Mouse (Mus musculus) limb, embryonic 13.5 days (tissue): ENCODE measurements around the gene Agmat. TPM values are rescaled to one million over a fixed set of nuclear protein-coding genes. Genes with fewer than 3 reads are reported as not detected.
"Not testable (repeated sequence)": the region's sequence is repeated elsewhere in the genome, so short reads cannot be mapped to it uniquely, and the experiment has no call there.

ENCODE experiments used
- ATAC-seq: fragments of 200-750 bp; cut with Nextera tagmentation; 2 replicates; pipeline ENCODE4 v1.8.0; 2017; ENCODE audit warnings: low read depth, moderate number of reproducible peaks, moderate TSS enrichment; ENCODE audit not compliant: low FRiP score
- H3K27ac ChIP-seq: fragments of 300-500 bp; sonication (generic); 2 replicates; pipeline ENCODE4 v1.5.1; 2015; ENCODE audit warnings: inconsistent platforms, mild to moderate bottlenecking, moderate library complexity
- H3K27me3 ChIP-seq: fragments of 300-500 bp; sonication (generic); 2 replicates; pipeline ENCODE4 v1.6.1; 2015; ENCODE audit warnings: mild to moderate bottlenecking, inconsistent platforms
- H3K36me3 ChIP-seq: fragments of 300-500 bp; sonication (generic); 2 replicates; pipeline ENCODE4 v1.6.1; 2015; ENCODE audit warnings: inconsistent platforms, mild to moderate bottlenecking, moderate library complexity
- H3K4me1 ChIP-seq: fragments of 300-500 bp; sonication (generic); 2 replicates; pipeline ENCODE4 v1.6.1; 2015; ENCODE audit warnings: inconsistent platforms
- H3K4me2 ChIP-seq: fragments of 300-500 bp; sonication (generic); replicated peaks from 2 replicates; pipeline ENCODE4 v1.6.1; 2015; ENCODE audit warnings: inconsistent platforms, mild to moderate bottlenecking, moderate library complexity
- H3K4me3 ChIP-seq: fragments of 300-500 bp; sonication (generic); 2 replicates; pipeline ENCODE4 v1.5.1; 2015; ENCODE audit warnings: moderate library complexity, mild to moderate bottlenecking, inconsistent platforms
- H3K9ac ChIP-seq: fragments of 300-500 bp; sonication (generic); 2 replicates; pipeline ENCODE4 v1.6.1; 2015; ENCODE audit warnings: mild to moderate bottlenecking, inconsistent platforms
- H3K9me3 ChIP-seq: fragments of 300-500 bp; sonication (generic); 2 replicates; pipeline ENCODE4 v1.6.1; 2016; ENCODE audit warnings: inconsistent platforms
- WGBS: fragments of 180-500 bp; shearing (Covaris S2); methylation state at CpG from one replicate; pipeline ENCODE4 v1.1.7; 2015; 5-methylcytosine and 5-hydroxymethylcytosine counted together
- polyA plus RNA-seq: library from polyadenylated mRNA; unstranded; fragments of >200 nt; fragmentation: Nextera tagmentation; extraction: Ambion mirVana; gene quantifications from 2 replicates; pipeline ENCODE4 v1.2.1, GENCODE M21; 2015

Gene Agmat
- polyA plus RNA-seq, 1 experiment from 2014 or later, result 0.13 TPM

GRCm38 (mm10) chr4:141765008-141765407 is 18.5 kb downstream of the Agmat start:
- no peak for ATAC-seq
- H3K9me3 ChIP-seq, result no peaks in the 10 kb centered on the region
- H3K27ac ChIP-seq, result no peak overlapping the region
- peaks cover 22% of the 10 kb centered on the region for H3K4me1 ChIP-seq
- no peaks in the 10 kb centered on the region for H3K27me3 ChIP-seq
- no peak overlapping the region for H3K4me2 ChIP-seq
- no peak overlapping the region for H3K4me3 ChIP-seq
- 92% methylated on average over 3 of the region's 3 CpGs for WGBS
- no peak overlapping the region for H3K9ac ChIP-seq
- H3K36me3 ChIP-seq, result peaks cover 88% of the 10 kb centered on the region

- peak overlapping the region; percentile 90; the same call in 1 of the 2 replicates for H3K27ac ChIP-seq
- H3K4me1 ChIP-seq, result peaks cover 22% of the 10 kb centered on the region
- no peaks in the 10 kb centered on the region for H3K27me3 ChIP-seq
- H3K9me3 ChIP-seq, result no peaks in the 10 kb centered on the region
- peak overlapping the region; percentile 41; the same call in 1 of the 2 replicates for H3K4me2 ChIP-seq
- no peak overlapping the region for H3K4me3 ChIP-seq
- peaks cover 95% of the 10 kb centered on the region for H3K36me3 ChIP-seq
- no peak overlapping the region for H3K9ac ChIP-seq
- 80% methylated on average over 8 of the region's 8 CpGs for WGBS
- ATAC-seq, result no peak
These were observed 19.8 kb downstream of the Agmat start for GRCm38 (mm10) chr4:141766316-141766667.

- peak overlapping the region; percentile 90 for H3K27ac ChIP-seq
- 49% methylated on average over 19 of the region's 19 CpGs for WGBS
- H3K36me3 ChIP-seq, result peaks cover 96% of the 10 kb centered on the region
- no peak overlapping the region; the same call in 1 of the 2 replicates for H3K9ac ChIP-seq
- peaks cover 22% of the 10 kb centered on the region for H3K4me1 ChIP-seq
- H3K27me3 ChIP-seq, result no peaks in the 10 kb centered on the region
- peak; percentile 64 for ATAC-seq
- no peak overlapping the region for H3K4me3 ChIP-seq
- H3K9me3 ChIP-seq, result no peaks in the 10 kb centered on the region
- peak overlapping the region; percentile 41 for H3K4me2 ChIP-seq
These were observed 20.3 kb downstream of the Agmat start for GRCm38 (mm10) chr4:141766668-141767352.

- H3K4me3 ChIP-seq, result no peak overlapping the region
- WGBS, result 77% methylated on average over 19 of the region's 19 CpGs
- H3K4me2 ChIP-seq, result peak overlapping the region; percentile 41
- no peaks in the 10 kb centered on the region for H3K9me3 ChIP-seq
- peaks cover 22% of the 10 kb centered on the region for H3K4me1 ChIP-seq
- H3K9ac ChIP-seq, result no peak overlapping the region; the same call in 1 of the 2 replicates
- H3K27me3 ChIP-seq, result no peaks in the 10 kb centered on the region
- H3K27ac ChIP-seq, result peak overlapping the region; percentile 90
- peaks cover 96% of the 10 kb centered on the region for H3K36me3 ChIP-seq
- no peak; the same call in 1 of the 2 replicates for ATAC-seq
These were observed 21.0 kb downstream of the Agmat start for GRCm38 (mm10) chr4:141767353-141768036.

- Histone ChIP-seq H3K9ac (no peak overlapping the region), H3K9me3 (no peaks in the 10 kb centered on the region), H3K4me2 (no peak overlapping the region), H3K4me3 (no peak overlapping the region), H3K4me1 (peaks cover 22% of the 10 kb centered on the region), H3K36me3 (peaks cover 96% of the 10 kb centered on the region), H3K27ac (no peak overlapping the region), H3K27me3 (no peaks in the 10 kb centered on the region)
- WGBS, result 91% methylated on average over 8 of the region's 8 CpGs
- no peak for ATAC-seq
These were observed 23.2 kb downstream of the Agmat start for GRCm38 (mm10) chr4:141769501-141770160.

- Histone ChIP-seq H3K27ac (no peak overlapping the region), H3K4me2 (no peak overlapping the region), H3K9me3 (no peaks in the 10 kb centered on the region), H3K4me3 (no peak overlapping the region), H3K36me3 (peaks cover 100% of the 10 kb centered on the region), H3K9ac (no peak overlapping the region), H3K27me3 (no peaks in the 10 kb centered on the region), H3K4me1 (peaks cover 13% of the 10 kb centered on the region)
- no peak for ATAC-seq
- WGBS, result 94% methylated on average over 8 of the region's 8 CpGs
These were observed 25.4 kb downstream of the Agmat start for GRCm38 (mm10) chr4:141771823-141772222.

- H3K4me3 ChIP-seq, H3K4me2 ChIP-seq, H3K27me3 ChIP-seq, H3K9me3 ChIP-seq, H3K27ac ChIP-seq, H3K9ac ChIP-seq, H3K4me1 ChIP-seq, ATAC-seq: not testable (repeated sequence)
- WGBS, result 85% methylated on average over 4 of the region's 4 CpGs
- H3K36me3 ChIP-seq, result peaks cover 96% of the 10 kb centered on the region
These were observed 26.5 kb downstream of the Agmat start for GRCm38 (mm10) chr4:141773019-141773418.

GRCm38 (mm10) chr4:141779828-141780227 is 33.4 kb downstream of the Agmat start:
- no peak overlapping the region for H3K4me3 ChIP-seq
- WGBS, result 92% methylated on average over 8 of the region's 8 CpGs
- peaks cover 93% of the 10 kb centered on the region for H3K36me3 ChIP-seq
- no peaks in the 10 kb centered on the region for H3K9me3 ChIP-seq
- no peak overlapping the region for H3K27ac ChIP-seq
- H3K9ac ChIP-seq, result no peak overlapping the region
- no peaks in the 10 kb centered on the region for H3K4me1 ChIP-seq
- ATAC-seq, result no peak
- no peaks in the 10 kb centered on the region for H3K27me3 ChIP-seq
- H3K4me2 ChIP-seq, result no peak overlapping the region

GRCm38 (mm10) chr4:141781201-141781985 is 34.9 kb downstream of the Agmat start:
- no peak overlapping the region for H3K27ac ChIP-seq
- H3K9me3 ChIP-seq, result no peaks in the 10 kb centered on the region
- H3K36me3 ChIP-seq, result peaks cover 90% of the 10 kb centered on the region
- no peak overlapping the region for H3K4me3 ChIP-seq
- no peak for ATAC-seq
- no peak overlapping the region for H3K4me2 ChIP-seq
- no peak overlapping the region for H3K9ac ChIP-seq
- 97% methylated on average over 8 of the region's 8 CpGs for WGBS
- no peaks in the 10 kb centered on the region for H3K27me3 ChIP-seq
- 0 out of 2 replicates have a peak, but pooled peaks cover 3% of the 10 kb centered on the region for H3K4me1 ChIP-seq

GRCm38 (mm10) chr4:141784835-141785234 is 38.4 kb downstream of the Agmat start:
- Histone ChIP-seq H3K36me3 (peaks cover 77% of the 10 kb centered on the region), H3K9ac (no peak overlapping the region), H3K27me3 (no peaks in the 10 kb centered on the region), H3K4me3 (no peak overlapping the region), H3K4me2 (no peak overlapping the region), H3K27ac (no peak overlapping the region), H3K9me3 (no peaks in the 10 kb centered on the region), H3K4me1 (peaks cover 17% of the 10 kb centered on the region)
- no peak for ATAC-seq
- WGBS, result 77% methylated on average over 5 of the region's 5 CpGs

GRCm38 (mm10) chr4:141786141-141786540 is 39.7 kb downstream of the Agmat start:
- ATAC-seq, result no peak
- no peak overlapping the region for H3K9ac ChIP-seq
- 92% methylated on average over 13 of the region's 13 CpGs for WGBS
- no peak overlapping the region for H3K4me3 ChIP-seq
- no peak overlapping the region for H3K4me2 ChIP-seq
- peak overlapping the region; percentile 2; the same call in 1 of the 2 replicates for H3K27ac ChIP-seq
- no peaks in the 10 kb centered on the region for H3K9me3 ChIP-seq
- H3K36me3 ChIP-seq, result peaks cover 64% of the 10 kb centered on the region
- H3K4me1 ChIP-seq, result peaks cover 21% of the 10 kb centered on the region
- no peaks in the 10 kb centered on the region for H3K27me3 ChIP-seq
